In genomic region chr3:142696517-142696916, GRCm38 (mm10) we compare ENCODE assay signal across 27 mouse cellular contexts. TPM values are rescaled to one million over a fixed set of nuclear protein-coding genes. Genes with fewer than 3 reads are reported as not detected.
DNase-seq lines count a peak whose midpoint lies in the region; ATAC-seq and TF ChIP-seq lines count a peak whose summit lies in the region.
"Had no signal": no experiment of that assay in that cellular context is flagged by ENCODE, and none has a peak within 500 bp of the region (broad histone marks: within the 10 kb centered on the region; RNA-seq: fewer than 3 reads in every experiment).

No protein-coding gene starts in this region.

- peak; percentile 20 for ATAC-seq in granulocyte monocyte progenitor cell, adult 5-6 weeks (replicated peaks; ENCODE audit: poor library complexity, severe bottlenecking)
- ATAC-seq in megakaryocyte progenitor cell, adult 5-6 weeks (replicated peaks; ENCODE audit: poor library complexity), result peak; percentile 15
- ATAC-seq: activated CD4-positive, CD25-positive, alpha-beta regulatory T cell, adult 4 months; CD4-positive, CD25-positive, alpha-beta regulatory T cell, adult 4 months; forebrain, embryonic 14.5 days; forebrain, embryonic 16.5 days; Patski had no signal

- no peaks in the 10 kb centered on the region for H3K27me3 ChIP-seq in spleen, adult 2 months (ENCODE audit: control insufficient read depth, insufficient read depth, low read length)
- H3K27me3 ChIP-seq in splenic B cell, adult 2 months (ENCODE audit: control insufficient read depth, insufficient read depth, low read length, poor library complexity, severe bottlenecking), result no peaks in the 10 kb centered on the region
- H3K27me3 ChIP-seq: CH12.LX, Patski had no signal

- peak overlapping the region; percentile 18 for H3K27ac ChIP-seq in spleen, adult 2 months (ENCODE audit: insufficient read depth, low read length)
- H3K27ac ChIP-seq: embryonic facial prominence, embryonic 10.5 days; embryonic facial prominence, embryonic 12.5 days; forebrain, embryonic 10.5 days; forebrain, embryonic 12.5 days had no signal

- no peak overlapping the region for H3K4me3 ChIP-seq in spleen, adult 2 months (ENCODE audit: extremely low read depth, insufficient read depth, insufficient read length)
- H3K4me3 ChIP-seq: embryonic facial prominence, embryonic 10.5 days; embryonic facial prominence, embryonic 12.5 days; forebrain, embryonic 10.5 days; forebrain, embryonic 12.5 days had no signal

- WGBS in spleen, adult 2 months, result 8% methylated on average over 2 of the region's 2 CpGs

- TF ChIP-seq POLR2A in spleen, adult 2 months (IDR thresholded peaks at IDR 0.05; ENCODE audit: low read depth, low read length), result no peak

- no peaks in the 10 kb centered on the region for H3K36me3 ChIP-seq in spleen, adult 2 months (ENCODE audit: control insufficient read depth, insufficient read depth, low read length)
- H3K36me3 ChIP-seq in splenic B cell, adult 2 months (ENCODE audit: control insufficient read depth, insufficient read depth, low read length, poor library complexity, severe bottlenecking), result no peaks in the 10 kb centered on the region
- H3K36me3 ChIP-seq: embryonic facial prominence, embryonic 10.5 days; embryonic facial prominence, embryonic 12.5 days; forebrain, embryonic 10.5 days; forebrain, embryonic 12.5 days; G1E had no signal

- no peaks in the 10 kb centered on the region; the same call in 1 of the 2 replicates for H3K4me1 ChIP-seq in spleen, adult 2 months (ENCODE audit: control insufficient read depth, insufficient read depth, insufficient read length)

- TF ChIP-seq CTCF in spleen, adult 2 months (IDR thresholded peaks at IDR 0.05; ENCODE audit: extremely low read depth, insufficient read depth, insufficient read length, insufficient replicate concordance), result no peak

- DNase-seq in spleen, adult 2 months (ENCODE audit: low read depth in 1 of 2, low spot score in 2 of 2), result no peak
- DNase-seq in spleen, postnatal 4 days (ENCODE audit: low spot score in 2 of 2), result no peak
- peak; percentile 51 for DNase-seq in splenic B cell, adult 2 months (ENCODE audit: low read depth, low spot score)
- no peak for DNase-seq in testis, postnatal 14 days (ENCODE audit: low spot score)
- no peak for DNase-seq in urinary bladder, adult 2 months (ENCODE audit: low spot score)
- no peak for DNase-seq in thymus, postnatal 14 days
- DNase-seq: adrenal gland, adult 2 months; adrenal gland, postnatal 14 days; adrenal gland, postnatal 36 days; cerebellum, adult 11-12 months; cerebellum, adult 2 months; cerebellum, adult 9-10 months; cerebellum, postnatal 10 days; cerebellum, postnatal 25 days had no signal

RNA-seq across cellular contexts. Expression of gene Kyat3, which starts 4.3 kb away (rescaled TPM):
- polyA plus RNA-seq in spleen, adult 2 months (2012; rRNA removed), result 0.70 and 0.97 TPM in 2 replicates
- 33.4 and 57.5 TPM in 2 replicates for total RNA-seq in granulocyte monocyte progenitor cell, adult 5-6 weeks (2014; fragmentation: Nextera tagmentation)
- total RNA-seq in granulocyte monocyte progenitor cell, adult 5-6 weeks (2017), result 34.3 and 45.1 TPM in 2 replicates
- 21.5 and 32.4 TPM in 2 replicates for total RNA-seq in megakaryocyte progenitor cell, adult 5-6 weeks (2015)
- 33.1 and 37.1 TPM in 2 replicates for total RNA-seq in megakaryocyte progenitor cell, adult 5-6 weeks (2017)
- polyA plus RNA-seq in urinary bladder, adult 2 months (2012; rRNA removed), result 8.4 and 9.0 TPM in 2 replicates
- polyA plus RNA-seq: G1E had no signal
